Mouse (Mus musculus) liver, embryonic 14.5 days (tissue): ENCODE results near the gene Intu. TPM values are rescaled to one million over a fixed set of nuclear protein-coding genes. Genes with fewer than 3 reads are reported as not detected.

ENCODE experiments used
- ATAC-seq: fragments of 200-750 bp; cut with Nextera tagmentation; 2 replicates; pipeline ENCODE4 v1.8.0; 2017; ENCODE audit warnings: moderate number of reproducible peaks, mild to moderate bottlenecking, moderate library complexity; ENCODE audit not compliant: insufficient read depth
- DNase-seq, 3 experiments: peaks; one replicate each; pipeline ENCODE4 v3.0.0-alpha.2; 2012 to 2013; ENCODE audit warnings: low read depth in 3 of 3, low spot score in 3 of 3
- H3K27ac ChIP-seq: fragments of 300-500 bp; sonication (generic); 2 replicates; pipeline ENCODE4 v1.5.1; 2014; ENCODE audit warnings: moderate library complexity, mild to moderate bottlenecking, control low read depth, inconsistent platforms
- H3K27me3 ChIP-seq: fragments of 300-500 bp; sonication (generic); 2 replicates; pipeline ENCODE4 v1.6.1; 2014; ENCODE audit warnings: mild to moderate bottlenecking, low read length, moderate library complexity; ENCODE audit not compliant: control insufficient read depth, insufficient read depth
- H3K36me3 ChIP-seq: fragments of 300-500 bp; sonication (generic); replicated peaks from 2 replicates; pipeline ENCODE4 v1.6.1; 2014; ENCODE audit warnings: low read depth; ENCODE audit not compliant: control insufficient read depth, insufficient read depth
- H3K4me1 ChIP-seq, 2 experiments: fragments of 200-500 bp in 1 of 2; fragments of 300-500 bp in 1 of 2; sonication (generic) in 1 of 2; replicated peaks; 2 replicates each; pipeline ENCODE4 v1.6.1; 2012 to 2014; ENCODE audit warnings: antibody characterized with exemption in 1 of 2, inconsistent platforms in 1 of 2, low read length in 1 of 2; ENCODE audit not compliant: control insufficient read depth in 2 of 2, insufficient read depth in 2 of 2
- H3K4me2 ChIP-seq: fragments of 300-500 bp; sonication (generic); 2 replicates; pipeline ENCODE4 v1.6.1; 2014; ENCODE audit warnings: low read depth, mild to moderate bottlenecking, control low read depth, moderate library complexity
- H3K4me3 ChIP-seq, 2 experiments: fragments of 200-500 bp in 1 of 2; fragments of 300-500 bp in 1 of 2; sonication (generic) in 1 of 2; 2 replicates each; pipeline ENCODE4 v1.5.1; 2012 to 2014; ENCODE audit warnings: low read depth in 2 of 2, low read length in 2 of 2, mild to moderate bottlenecking in 2 of 2, control low read depth in 1 of 2, inconsistent platforms in 1 of 2, moderate library complexity in 1 of 2; ENCODE audit not compliant: insufficient read depth in 1 of 2
- H3K9ac ChIP-seq: fragments of 300-500 bp; sonication (generic); replicated peaks from 2 replicates; pipeline ENCODE4 v1.6.1; 2014; ENCODE audit warnings: mild to moderate bottlenecking, control low read depth, moderate library complexity
- H3K9me3 ChIP-seq: fragments of 300-500 bp; sonication (generic); 2 replicates; pipeline ENCODE4 v1.6.1; 2016; ENCODE audit warnings: low read length, mixed read lengths; ENCODE audit not compliant: control insufficient read depth
- CTCF ChIP-seq: IDR thresholded peaks from 2 replicates; pipeline ENCODE4 v1.5.1; 2016; ENCODE audit warnings: antibody characterized with exemption, low read depth, control low read depth
- EP300 ChIP-seq: IDR thresholded peaks from 2 replicates; pipeline ENCODE4 v1.6.1; 2016; ENCODE audit warnings: antibody characterized with exemption, low read depth
- WGBS: fragments of 180-500 bp; shearing (Covaris S2); extraction: QIAGEN DNeasy Blood & Tissue Kit; methylation state at CpG from one replicate; pipeline ENCODE4 v1.1.7; 2014; ENCODE audit not compliant: insufficient replicate concordance; 5-methylcytosine and 5-hydroxymethylcytosine counted together
- polyA plus RNA-seq, 2 experiments: library from polyadenylated mRNA; depleted of rRNA in 1 of 2; stranded (reverse) in 1 of 2; unstranded in 1 of 2; fragments of >200 nt; fragmentation: Nextera tagmentation in 1 of 2; extraction: Ambion mirVana in 1 of 2; gene quantifications; 2 replicates each; pipeline versions ENCODE4 v1.2.1 to v1.2.3; 2012 to 2014

Gene Intu
- polyA plus RNA-seq, 2 experiments: 0.52 to 0.80 TPM

GRCm38 (mm10) chr3:40698834-40699233, 167.7 kb downstream of the Intu start:
- no peak for ATAC-seq
- no peaks in the 10 kb centered on the region for H3K36me3 ChIP-seq
- 46% methylated on average over 3 of the region's 3 CpGs for WGBS
- H3K4me1 ChIP-seq: peaks cover 0 to 9% of the 10 kb centered on the region in 2 experiments; a peak in 1 of 4 replicates
- no peaks in the 10 kb centered on the region for H3K27me3 ChIP-seq
- H3K4me3 ChIP-seq: no peak overlapping the region
- TF ChIP-seq EP300: no peak
- no peak for TF ChIP-seq CTCF
- no peak overlapping the region for H3K27ac ChIP-seq
- H3K4me2 ChIP-seq: no peak overlapping the region
- DNase-seq: no peak
- no peaks in the 10 kb centered on the region for H3K9me3 ChIP-seq
- no peak overlapping the region for H3K9ac ChIP-seq

DNA sequence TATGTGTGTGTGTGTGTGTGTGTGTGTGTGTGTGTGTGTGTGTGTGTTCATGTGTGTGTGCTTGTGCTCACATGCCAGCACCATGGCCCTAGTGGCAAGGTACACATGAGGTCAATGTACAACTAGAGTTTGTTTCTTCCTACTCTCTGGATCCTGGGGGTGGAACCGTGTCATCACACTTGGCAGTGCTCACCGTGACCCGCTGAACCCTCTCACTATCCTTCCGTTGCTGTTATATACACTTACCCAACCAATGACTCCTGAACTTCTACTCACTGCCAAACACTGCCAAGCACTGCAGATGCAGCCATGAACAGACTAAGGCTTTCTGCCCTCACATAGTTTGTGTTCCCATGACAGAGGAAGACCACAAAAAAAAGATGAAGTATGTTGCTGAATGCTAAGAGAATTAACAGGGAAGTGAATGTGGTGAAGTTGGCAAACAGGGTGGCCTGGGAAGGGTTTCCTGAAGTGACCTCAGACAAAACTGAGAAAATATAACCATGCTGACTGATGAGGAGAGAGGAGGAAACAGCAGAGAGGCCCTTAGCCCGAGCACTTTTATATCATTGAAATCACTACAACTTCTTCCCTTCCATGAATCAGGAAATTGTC, 173.8 kb downstream of the Intu start:
- H3K4me3 ChIP-seq: no peak overlapping the region
- H3K36me3 ChIP-seq: no peaks in the 10 kb centered on the region
- no peak for TF ChIP-seq EP300
- TF ChIP-seq CTCF: no peak
- H3K9me3 ChIP-seq: no peaks in the 10 kb centered on the region
- DNase-seq: no peak
- 52% methylated on average over 5 of the region's 5 CpGs for WGBS
- ATAC-seq: 0 out of 2 replicates have a peak, but pooled peaks have one; percentile 31
- H3K4me2 ChIP-seq: no peak overlapping the region
- H3K9ac ChIP-seq: no peak overlapping the region
- peaks cover 0 to 7% of the 10 kb centered on the region in 2 experiments; a peak in 2 of 4 replicates for H3K4me1 ChIP-seq
- H3K27me3 ChIP-seq: no peaks in the 10 kb centered on the region
- H3K27ac ChIP-seq: no peak overlapping the region

DNA sequence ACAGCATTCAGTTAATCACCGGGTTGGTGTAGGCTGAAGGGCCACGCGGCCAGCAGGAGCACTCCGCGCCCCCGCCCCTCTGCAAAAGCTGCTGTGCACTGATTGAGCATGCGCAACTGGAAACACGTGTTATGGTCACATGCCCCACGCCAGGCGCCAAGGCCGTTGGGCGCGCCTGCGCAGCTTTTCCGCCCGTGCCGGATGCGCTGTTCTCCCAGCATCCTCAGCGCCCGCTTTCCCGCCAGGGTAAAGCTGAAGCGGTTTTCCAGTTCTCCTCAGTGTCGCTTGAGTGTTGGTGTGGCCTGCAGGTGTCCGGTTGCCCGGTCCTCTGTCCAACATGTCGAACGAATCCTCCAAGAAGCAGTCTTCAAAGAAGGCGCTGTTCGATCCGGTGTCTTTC, 177.6 kb downstream of the Intu start, which contains the start of gene Slc25a31:
Slc25a31 (plus strand) TSS at position 201 of the 400 bp plus-strand sequence.
- Histone ChIP-seq H3K4me3 (no peak within 1 kb of the TSS), H3K27ac (no peak within 1 kb of the TSS), H3K9me3 (no peaks in the 10 kb centered on the region), H3K9ac (no peak within 1 kb of the TSS), H3K4me2 (no peak within 1 kb of the TSS), H3K36me3 (no peaks in the 10 kb centered on the region), H3K27me3 (no peaks in the 10 kb centered on the region), H3K4me1 (peaks cover 0 to 4% of the 10 kb centered on the region in 2 experiments; a peak in 1 of 4 replicates)
- no peak for DNase-seq
- TF ChIP-seq EP300 (no peak), CTCF (no peak)
- 86% methylated on average over 30 of the region's 30 CpGs for WGBS
- no peak for ATAC-seq

GRCm38 (mm10) chr3:40716056-40716455, 185.0 kb downstream of the Intu start:
- WGBS: 35% methylated on average over 1 of the region's 1 CpGs
- H3K36me3 ChIP-seq: no peaks in the 10 kb centered on the region
- no peak for DNase-seq
- no peak for ATAC-seq
- TF ChIP-seq CTCF: no peak
- no peak for TF ChIP-seq EP300
- no peak overlapping the region for H3K27ac ChIP-seq
- no peaks in the 10 kb centered on the region for H3K9me3 ChIP-seq
- no peaks in the 10 kb centered on the region for H3K27me3 ChIP-seq
- H3K4me1 ChIP-seq: no peaks in the 10 kb centered on the region
- H3K9ac ChIP-seq: no peak overlapping the region
- H3K4me2 ChIP-seq: no peak overlapping the region
- no peak overlapping the region for H3K4me3 ChIP-seq

- Histone ChIP-seq H3K4me1 (no peaks in the 10 kb centered on the region), H3K27ac (no peak overlapping the region), H3K27me3 (no peaks in the 10 kb centered on the region), H3K4me2 (no peak overlapping the region), H3K9me3 (no peaks in the 10 kb centered on the region), H3K36me3 (no peaks in the 10 kb centered on the region), H3K4me3 (no peak overlapping the region), H3K9ac (no peak overlapping the region)
- TF ChIP-seq CTCF (no peak), EP300 (no peak)
- ATAC-seq (no peak), DNase-seq (no peak)
- WGBS: 63% methylated on average over 3 of the region's 3 CpGs
Measured at GRCm38 (mm10) chr3:40719022-40719421, 187.9 kb downstream of the Intu start.
